Mouse (Mus musculus): ENCODE measurements around the gene Sppl2b. TPM values are rescaled to one million over a fixed set of nuclear protein-coding genes. Genes with fewer than 3 reads are reported as not detected.

The Sppl2b gene
- total and polyA plus RNA-seq, 3 experiments, result 52.0 to 65.9 TPM; not detected in 1

- Histone ChIP-seq H3K4me3 (ENCODE audit: control insufficient read depth in 1 of 2, insufficient read depth in 1 of 2, low read depth in 2 of 2, low read length in 2 of 2) (no peak overlapping the region), H3K9me3 (replicated peaks; ENCODE audit: insufficient read depth, low read length) (no peaks in the 10 kb centered on the region), H3K4me1 (ENCODE audit: control insufficient read depth in 1 of 2, insufficient read depth in 2 of 2, low read length in 2 of 2) (peaks cover 0 to 5% of the 10 kb centered on the region in 2 experiments; a peak in 1 of 4 replicates), H3K27me3 (ENCODE audit: control insufficient read depth in 1 of 2, insufficient read depth in 2 of 2, low read length in 2 of 2) (no peaks in the 10 kb centered on the region), H3K9ac (ENCODE audit: control insufficient read depth, low read depth, low read length, poor library complexity, severe bottlenecking) (no peak overlapping the region), H3K36me3 (ENCODE audit: control insufficient read depth in 1 of 2, insufficient read depth in 2 of 2, low read length in 2 of 2) (no peaks in the 10 kb centered on the region; a peak in 1 of 4 replicates), H3K27ac (ENCODE audit: control insufficient read depth, low read depth, low read length) (no peak overlapping the region), H3K79me2 (ENCODE audit: control insufficient read depth, insufficient read depth, low read length, poor library complexity) (no peaks in the 10 kb centered on the region)
- DNase-seq (ENCODE audit: low read depth, low spot score), result peak; percentile 69
- TF ChIP-seq NRF1 (IDR thresholded peaks at IDR 0.05; ENCODE audit: insufficient read depth, low read depth, low read length, poor library complexity, severe bottlenecking) (no peak), ZKSCAN1 (IDR thresholded peaks at IDR 0.05; ENCODE audit: low read depth, low read length) (no peak), ZNF384 (IDR thresholded peaks at IDR 0.05; ENCODE audit: low read depth, low read length) (no peak), TAL1 (IDR thresholded peaks at IDR 0.05; ENCODE audit: low read length) (peak; percentile 64), TCF12 (IDR thresholded peaks at IDR 0.05; ENCODE audit: low read depth, low read length) (peak; percentile 20; the same call in 1 of the 2 replicates), KAT2A (conservative IDR thresholded peaks at IDR 0.05; ENCODE audit: low read depth, low read length) (no peak), MAFK (IDR thresholded peaks at IDR 0.05; ENCODE audit: borderline replicate concordance, low read depth, low read length) (no peak), ZMIZ1 (IDR thresholded peaks at IDR 0.05; ENCODE audit: low read depth, low read length) (no peak), MYC (IDR thresholded peaks at IDR 0.05; ENCODE audit: low read depth, low read length) (no peak), POLR2A (IDR thresholded peaks at IDR 0.05; ENCODE audit: control insufficient read depth in 1 of 2, insufficient read depth in 1 of 2, low read depth in 1 of 2, low read length in 2 of 2, poor library complexity in 1 of 2) (no peak), SIN3A (IDR thresholded peaks at IDR 0.05; ENCODE audit: low read length) (peak; percentile 62; the same call in 1 of the 2 replicates), USF1 (IDR thresholded peaks at IDR 0.05; ENCODE audit: low read depth, low read length) (no peak), HCFC1 (IDR thresholded peaks at IDR 0.05; ENCODE audit: low read depth, low read length) (no peak), CTCF (IDR thresholded peaks at IDR 0.05 in 2 of 3, conservative IDR thresholded peaks at IDR 0.05 in 1 of 3; ENCODE audit: control insufficient read depth in 1 of 3, insufficient read depth in 1 of 3, low read depth in 2 of 3, low read length in 3 of 3, poor library complexity in 1 of 3, severe bottlenecking in 1 of 3) (no peak), POLR2AphosphoS2 (IDR thresholded peaks at IDR 0.05; ENCODE audit: low read length) (no peak), ETS1 (IDR thresholded peaks at IDR 0.05; ENCODE audit: low read depth, low read length) (peak; percentile 92), E2F4 (IDR thresholded peaks at IDR 0.05; ENCODE audit: borderline replicate concordance, low read depth, low read length) (no peak), JUND (IDR thresholded peaks at IDR 0.05; ENCODE audit: low read depth, low read length) (no peak), SMC3 (IDR thresholded peaks at IDR 0.05; ENCODE audit: low read depth, low read length) (no peak), RAD21 (IDR thresholded peaks at IDR 0.05; ENCODE audit: low read depth, low read length) (no peak), CHD2 (IDR thresholded peaks at IDR 0.05; ENCODE audit: low read length) (no peak), MAZ (IDR thresholded peaks at IDR 0.05; ENCODE audit: low read depth, low read length) (no peak), MYB (IDR thresholded peaks at IDR 0.05; ENCODE audit: low read depth, low read length) (no peak), EP300 (IDR thresholded peaks at IDR 0.05; ENCODE audit: low read depth in 1 of 2, low read length in 2 of 2) (peak; percentile 51 to 59; a peak in 3 of 4 replicates), ZC3H11A (IDR thresholded peaks at IDR 0.05; ENCODE audit: low read depth, low read length) (no peak), GABPA (IDR thresholded peaks at IDR 0.05; ENCODE audit: low read depth, low read length) (no peak), UBTF (IDR thresholded peaks at IDR 0.05; ENCODE audit: borderline replicate concordance, insufficient read depth, low read depth, low read length) (no peak), MEF2A (IDR thresholded peaks at IDR 0.05; ENCODE audit: extremely low read depth, insufficient replicate concordance, low read depth, low read length, poor library complexity, severe bottlenecking) (no peak), POLR2AphosphoS5 (IDR thresholded peaks at IDR 0.05; ENCODE audit: borderline replicate concordance, low read depth, low read length) (no peak), USF2 (IDR thresholded peaks at IDR 0.05; ENCODE audit: borderline replicate concordance in 1 of 2, insufficient read depth in 1 of 2, low read depth in 1 of 2, low read length in 2 of 2) (no peak), RCOR1 (IDR thresholded peaks at IDR 0.05; ENCODE audit: low read depth, low read length) (no peak), BHLHE40 (IDR thresholded peaks at IDR 0.05; ENCODE audit: borderline replicate concordance, low read depth, low read length) (no peak), GATA1 (IDR thresholded peaks at IDR 0.05; ENCODE audit: low read depth, low read length) (peak; percentile 42; the same call in 1 of the 2 replicates), MAX (IDR thresholded peaks at IDR 0.05; ENCODE audit: low read length) (no peak), CHD1 (IDR thresholded peaks at IDR 0.05; ENCODE audit: low read depth, low read length) (no peak), MXI1 (IDR thresholded peaks at IDR 0.05; ENCODE audit: low read depth, low read length) (peak; percentile 26; the same call in 1 of the 2 replicates), TBP (IDR thresholded peaks at IDR 0.05; ENCODE audit: low read depth, low read length) (no peak), NELFE (IDR thresholded peaks at IDR 0.05; ENCODE audit: low read depth, low read length) (no peak)
Observed at GRCm38 (mm10) chr10:80887181-80887580, 32.1 kb downstream of the Sppl2b start.

Measured in MEL (cell line).